Mouse (Mus musculus): ENCODE measurements around the gene Tmem209. TPM values are rescaled to one million over a fixed set of nuclear protein-coding genes. Genes with fewer than 3 reads are reported as not detected.

Gene Tmem209
- total and polyA plus RNA-seq, 2 experiments from 2014 or later, result 13.1 to 36.9 TPM

DNA sequence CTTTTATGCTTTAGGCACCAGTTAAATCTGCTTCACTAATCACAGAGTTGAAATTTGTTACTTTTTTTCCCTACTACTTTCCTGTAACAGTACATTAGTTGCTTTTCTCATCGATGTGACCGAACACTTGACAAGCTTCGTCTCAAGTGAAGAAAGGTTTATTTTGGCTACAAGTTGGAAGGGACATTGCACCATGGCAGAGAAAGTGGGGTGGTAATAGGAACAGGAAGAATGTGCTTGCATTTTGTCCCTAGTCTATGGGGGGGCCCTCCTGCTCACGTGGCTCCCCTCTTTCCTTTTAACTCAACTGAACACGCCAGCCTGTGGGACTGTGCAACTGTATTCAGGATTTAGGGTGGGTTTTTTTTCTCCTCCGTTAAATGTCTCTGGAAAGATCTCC lies 43.0 kb upstream of the Tmem209 start:
- H3K36me3 ChIP-seq (replicated peaks; ENCODE audit: control insufficient read depth, insufficient read depth, low read length), result no peaks in the 10 kb centered on the region
- ATAC-seq (ENCODE audit: insufficient read depth, low read depth) (no peak), DNase-seq (ENCODE audit: low spot score) (no peak)
- no peak overlapping the region for H3K4me3 ChIP-seq (ENCODE audit: low read depth, low read length)
- H3K27ac ChIP-seq (ENCODE audit: low read depth), result no peak overlapping the region
- H3K9me3 ChIP-seq (replicated peaks; ENCODE audit: control insufficient read depth, low read length), result 0 out of 2 replicates have a peak, but pooled peaks cover 3% of the 10 kb centered on the region
- no peak overlapping the region for H3K9ac ChIP-seq (replicated peaks; ENCODE audit: low read depth, low read length)
- WGBS, result 59% methylated on average over 6 of the region's 6 CpGs
- no peak overlapping the region for H3K4me2 ChIP-seq (ENCODE audit: low read depth, low read length)
- H3K27me3 ChIP-seq (ENCODE audit: control insufficient read depth, insufficient read depth, low read length), result no peaks in the 10 kb centered on the region
- TF ChIP-seq EP300 (IDR thresholded peaks at IDR 0.05; ENCODE audit: low read depth), result no peak
- TF ChIP-seq CTCF (IDR thresholded peaks at IDR 0.05; ENCODE audit: low read depth), result no peak
- H3K4me1 ChIP-seq (ENCODE audit: control insufficient read depth, insufficient read depth), result peaks cover 6% of the 10 kb centered on the region; the same call in 1 of the 2 replicates

DNA sequence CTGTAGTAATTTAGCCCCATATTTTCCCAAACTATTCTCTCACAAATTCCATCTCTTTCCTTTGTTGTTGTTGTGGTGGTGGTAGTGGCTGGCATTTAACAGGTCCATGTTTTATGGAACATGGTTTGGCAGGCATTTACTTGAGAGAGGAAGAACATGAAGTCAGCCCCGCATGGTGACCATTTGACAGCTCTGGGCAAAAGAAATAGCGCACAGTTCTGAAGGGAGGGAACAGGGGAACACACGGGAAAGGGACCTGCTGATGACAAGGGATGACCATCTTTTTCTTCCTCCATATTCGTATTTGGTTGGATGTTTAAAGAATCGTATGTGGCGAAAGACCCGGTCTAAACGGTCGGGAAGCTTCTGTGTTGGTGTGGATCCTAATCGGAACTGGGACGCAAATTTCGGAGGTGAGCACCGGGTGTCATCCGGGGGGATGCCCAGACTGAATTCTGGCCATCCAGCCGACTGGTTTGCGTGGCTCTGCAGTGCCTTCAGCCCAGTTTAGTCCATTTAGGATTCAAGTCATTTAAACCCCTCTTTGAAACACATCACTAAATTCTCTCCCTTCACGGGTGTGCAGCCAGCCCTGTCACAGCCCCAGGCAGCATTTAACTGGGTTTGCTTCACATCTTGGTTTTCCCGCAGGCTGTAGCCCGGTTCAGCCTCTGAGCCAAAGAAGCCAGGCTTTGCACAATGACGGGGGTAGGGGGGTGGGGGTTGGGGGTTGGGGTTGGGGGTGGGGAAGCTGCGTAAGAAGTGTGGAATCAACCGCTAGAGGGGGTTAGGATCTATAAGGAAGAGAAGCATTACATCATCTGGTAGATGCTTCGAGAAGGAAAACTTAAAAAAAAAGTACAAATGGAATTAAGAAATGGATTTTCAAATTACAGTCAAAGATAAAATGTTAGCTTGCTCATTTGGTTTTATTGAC lies 42.3 kb upstream of the Tmem209 start:
- 49% methylated on average over 23 of the region's 23 CpGs for WGBS
- peak; percentile 62 for DNase-seq (ENCODE audit: low spot score)
- Histone ChIP-seq H3K9ac (replicated peaks; ENCODE audit: low read depth, low read length) (no peak overlapping the region), H3K4me3 (ENCODE audit: low read depth, low read length) (no peak overlapping the region), H3K36me3 (replicated peaks; ENCODE audit: control insufficient read depth, insufficient read depth, low read length) (no peaks in the 10 kb centered on the region), H3K4me2 (ENCODE audit: low read depth, low read length) (peak overlapping the region; percentile 3; the same call in 1 of the 2 replicates), H3K27ac (ENCODE audit: low read depth) (no peak overlapping the region), H3K27me3 (ENCODE audit: control insufficient read depth, insufficient read depth, low read length) (no peaks in the 10 kb centered on the region), H3K4me1 (ENCODE audit: control insufficient read depth, insufficient read depth) (peaks cover 8% of the 10 kb centered on the region; the same call in 1 of the 2 replicates), H3K9me3 (replicated peaks; ENCODE audit: control insufficient read depth, low read length) (0 out of 2 replicates have a peak, but pooled peaks cover 3% of the 10 kb centered on the region)
- ATAC-seq (ENCODE audit: insufficient read depth, low read depth), result peak; percentile 13; the same call in 1 of the 2 replicates
- 0 out of 2 replicates have a peak, but pooled peaks have one; percentile 15 for TF ChIP-seq CTCF (IDR thresholded peaks at IDR 0.05; ENCODE audit: low read depth)
- no peak for TF ChIP-seq EP300 (IDR thresholded peaks at IDR 0.05; ENCODE audit: low read depth)

DNA sequence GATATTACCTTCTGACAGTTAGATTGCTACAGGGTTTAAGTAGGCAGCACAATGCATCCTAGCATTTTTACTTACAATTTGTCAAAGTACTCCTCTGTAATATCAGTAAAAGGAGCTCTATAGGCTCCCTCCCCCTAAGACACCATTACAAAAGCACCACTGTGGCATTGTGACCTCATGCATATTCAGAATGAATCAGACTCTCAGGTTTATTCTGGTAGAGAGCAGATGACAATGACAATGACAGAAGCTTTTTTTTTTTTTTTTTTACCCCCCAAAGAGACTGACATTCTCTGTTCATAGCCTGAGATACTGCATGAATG lies 41.6 kb upstream of the Tmem209 start:
- Histone ChIP-seq H3K36me3 (replicated peaks; ENCODE audit: control insufficient read depth, insufficient read depth, low read length) (no peaks in the 10 kb centered on the region), H3K27me3 (ENCODE audit: control insufficient read depth, insufficient read depth, low read length) (no peaks in the 10 kb centered on the region), H3K9ac (replicated peaks; ENCODE audit: low read depth, low read length) (no peak overlapping the region), H3K4me2 (ENCODE audit: low read depth, low read length) (no peak overlapping the region), H3K9me3 (replicated peaks; ENCODE audit: control insufficient read depth, low read length) (0 out of 2 replicates have a peak, but pooled peaks cover 3% of the 10 kb centered on the region), H3K4me1 (ENCODE audit: control insufficient read depth, insufficient read depth) (peaks cover 16% of the 10 kb centered on the region), H3K27ac (ENCODE audit: low read depth) (no peak overlapping the region), H3K4me3 (ENCODE audit: low read depth, low read length) (no peak overlapping the region)
- no peak for TF ChIP-seq CTCF (IDR thresholded peaks at IDR 0.05; ENCODE audit: low read depth)
- no peak for TF ChIP-seq EP300 (IDR thresholded peaks at IDR 0.05; ENCODE audit: low read depth)
- DNase-seq (ENCODE audit: low spot score), result no peak
- ATAC-seq (ENCODE audit: insufficient read depth, low read depth), result no peak

DNA sequence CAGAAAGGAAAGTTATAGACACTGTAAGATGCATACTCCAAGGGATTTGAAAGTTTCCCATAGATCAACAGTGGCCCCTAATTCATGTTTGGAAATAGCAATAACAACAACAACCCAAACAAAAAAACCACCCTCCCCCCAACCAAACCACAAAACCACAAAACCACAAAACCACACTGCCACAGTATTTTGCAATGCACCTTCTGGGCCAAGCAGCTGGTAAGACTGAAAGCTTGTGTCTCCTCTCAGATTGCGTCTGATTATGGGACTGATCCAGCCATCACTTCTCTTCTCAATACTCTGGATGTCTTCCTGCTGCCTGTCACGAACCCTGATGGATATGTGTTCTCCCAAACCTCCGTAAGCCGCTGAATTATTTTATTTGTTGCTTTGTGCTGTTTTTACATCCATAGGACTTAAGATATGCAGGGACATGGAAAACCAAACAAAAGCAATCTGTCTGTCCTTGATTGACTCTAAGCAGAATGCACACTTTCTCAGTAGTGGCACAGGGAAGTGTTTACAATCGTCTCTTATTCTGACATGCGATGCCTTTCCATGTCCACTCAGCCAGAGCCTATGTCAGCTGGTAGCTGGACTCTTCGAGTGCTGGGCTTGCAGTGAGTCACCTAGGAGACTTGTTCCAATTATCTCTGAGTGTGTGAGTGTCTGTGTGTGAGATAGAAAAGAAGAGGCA lies 41.1 kb upstream of the Tmem209 start:
- Histone ChIP-seq H3K27me3 (ENCODE audit: control insufficient read depth, insufficient read depth, low read length) (no peaks in the 10 kb centered on the region), H3K9ac (replicated peaks; ENCODE audit: low read depth, low read length) (no peak overlapping the region), H3K9me3 (replicated peaks; ENCODE audit: control insufficient read depth, low read length) (0 out of 2 replicates have a peak, but pooled peaks cover 3% of the 10 kb centered on the region), H3K4me2 (ENCODE audit: low read depth, low read length) (no peak overlapping the region), H3K4me1 (ENCODE audit: control insufficient read depth, insufficient read depth) (peaks cover 20% of the 10 kb centered on the region), H3K4me3 (ENCODE audit: low read depth, low read length) (no peak overlapping the region), H3K36me3 (replicated peaks; ENCODE audit: control insufficient read depth, insufficient read depth, low read length) (no peaks in the 10 kb centered on the region), H3K27ac (ENCODE audit: low read depth) (no peak overlapping the region)
- no peak for ATAC-seq (ENCODE audit: insufficient read depth, low read depth)
- TF ChIP-seq EP300 (IDR thresholded peaks at IDR 0.05; ENCODE audit: low read depth), result no peak
- TF ChIP-seq CTCF (IDR thresholded peaks at IDR 0.05; ENCODE audit: low read depth), result no peak
- DNase-seq (ENCODE audit: low spot score), result no peak
- WGBS, result 85% methylated on average over 7 of the region's 7 CpGs

DNA sequence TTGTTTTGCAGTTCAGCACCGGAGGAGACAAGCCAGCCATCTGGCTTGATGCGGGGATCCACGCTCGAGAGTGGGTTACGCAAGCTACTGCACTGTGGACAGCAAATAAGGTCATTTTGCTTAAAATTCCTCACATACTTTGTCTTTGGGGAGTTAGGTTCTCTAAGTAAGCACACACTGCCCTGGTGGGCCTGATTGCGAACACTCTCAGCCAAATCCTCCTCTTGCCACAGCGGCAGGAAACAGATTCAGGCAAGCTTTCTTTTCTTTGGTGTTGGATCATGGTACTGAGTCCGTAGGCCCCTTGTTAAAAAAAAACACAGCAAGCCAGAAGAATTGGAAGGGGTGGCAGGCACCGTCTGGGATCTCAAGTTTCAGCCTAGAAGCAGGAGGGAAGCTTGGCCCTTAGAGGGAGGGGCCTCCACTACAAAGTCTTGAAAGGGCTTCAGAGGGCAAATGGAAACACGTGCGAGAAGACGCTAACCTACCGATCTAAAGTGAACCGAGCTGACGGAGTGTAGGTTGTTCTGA lies 39.7 kb upstream of the Tmem209 start:
- Histone ChIP-seq H3K4me1 (ENCODE audit: control insufficient read depth, insufficient read depth) (peaks cover 29% of the 10 kb centered on the region), H3K36me3 (replicated peaks; ENCODE audit: control insufficient read depth, insufficient read depth, low read length) (no peaks in the 10 kb centered on the region), H3K9me3 (replicated peaks; ENCODE audit: control insufficient read depth, low read length) (0 out of 2 replicates have a peak, but pooled peaks cover 3% of the 10 kb centered on the region), H3K27ac (ENCODE audit: low read depth) (no peak overlapping the region), H3K4me3 (ENCODE audit: low read depth, low read length) (no peak overlapping the region), H3K27me3 (ENCODE audit: control insufficient read depth, insufficient read depth, low read length) (no peaks in the 10 kb centered on the region), H3K4me2 (ENCODE audit: low read depth, low read length) (no peak overlapping the region), H3K9ac (replicated peaks; ENCODE audit: low read depth, low read length) (no peak overlapping the region)
- no peak for ATAC-seq (ENCODE audit: insufficient read depth, low read depth)
- DNase-seq (ENCODE audit: low spot score), result no peak
- no peak for TF ChIP-seq CTCF (IDR thresholded peaks at IDR 0.05; ENCODE audit: low read depth)
- no peak for TF ChIP-seq EP300 (IDR thresholded peaks at IDR 0.05; ENCODE audit: low read depth)
- WGBS, result 46% methylated on average over 15 of the region's 15 CpGs

Data from heart, postnatal 0 days (tissue).